Mouse (Mus musculus): ENCODE data around the gene Efna4.

DNA sequence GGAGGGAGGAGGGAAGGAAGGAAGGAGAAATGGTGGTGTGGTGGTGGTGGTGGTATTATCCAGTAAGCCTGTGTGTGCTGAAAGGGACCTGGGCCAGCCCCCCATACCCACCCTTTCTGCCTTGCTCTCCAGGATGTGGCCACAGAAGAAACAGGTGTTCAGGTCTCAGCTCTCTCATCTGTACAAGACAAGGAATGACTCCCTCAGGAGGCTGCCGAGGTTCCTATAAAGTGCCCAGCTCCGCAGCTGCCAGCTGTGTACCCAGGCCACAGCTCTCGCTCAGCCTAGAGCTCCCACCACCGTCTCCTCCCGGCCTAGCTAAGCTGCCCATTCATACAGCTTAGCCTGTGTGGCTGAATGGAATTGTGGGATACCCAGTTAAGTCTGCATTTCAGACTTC is 45.5 kb downstream of the Efna4 start:
- TF ChIP-seq CTCF (IDR thresholded peaks at IDR 0.05; ENCODE audit: borderline replicate concordance, insufficient read depth, low read depth, low read length), result no peak
- TF ChIP-seq POLR2A (IDR thresholded peaks at IDR 0.05; ENCODE audit: borderline replicate concordance, insufficient read depth, low read length), result no peak
